Mouse (Mus musculus): ENCODE results near the gene Phtf2.

DNA sequence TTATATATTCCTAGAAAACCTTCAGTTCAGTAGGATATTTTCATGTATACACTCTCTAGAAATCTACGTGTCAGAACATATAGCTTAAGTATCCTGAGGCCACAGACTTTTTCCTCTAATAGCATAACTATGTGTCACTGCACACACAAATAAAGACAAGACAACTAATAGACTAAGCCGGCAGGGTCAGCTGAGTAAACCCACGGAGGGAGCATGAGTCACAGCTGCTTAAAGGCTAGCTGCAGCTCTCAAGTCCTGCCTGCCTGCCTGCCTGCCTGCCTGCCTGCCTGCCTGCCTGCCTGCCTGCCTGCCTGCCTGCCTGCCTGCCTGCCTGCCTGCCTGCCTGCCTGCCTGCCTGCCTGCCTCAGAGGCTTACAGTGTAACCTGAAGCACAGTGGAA is 43.5 kb upstream of the Phtf2 start:
- TF ChIP-seq CTCF (IDR thresholded peaks at IDR 0.05; ENCODE audit: low read depth) = no peak
- no peak for TF ChIP-seq EP300 (IDR thresholded peaks at IDR 0.05; ENCODE audit: low read depth)

Measured in heart, postnatal 0 days (tissue).